Mouse (Mus musculus) thymus, adult 2 months (tissue): ENCODE results near the gene Tnp1.

ENCODE experiments used
- CTCF ChIP-seq: fragments of 200-500 bp; IDR thresholded peaks from 2 replicates; pipeline ENCODE4 v1.5.1; 2012; ENCODE audit warnings: mild to moderate bottlenecking, control low read depth, low read length, moderate library complexity, borderline replicate concordance; ENCODE audit not compliant: control insufficient read depth, poor library complexity, insufficient read depth; ENCODE audit errors: extremely low read depth
- POLR2A ChIP-seq: fragments of 200-500 bp; IDR thresholded peaks from 2 replicates; pipeline ENCODE4 v1.6.1; 2012; ENCODE audit warnings: mild to moderate bottlenecking, low read length, control low read depth, moderate library complexity; ENCODE audit not compliant: control insufficient read depth, poor library complexity, insufficient read depth; ENCODE audit errors: extremely low read depth

GRCm38 (mm10) chr1:73055206-73055605 lies 39.5 kb upstream of the Tnp1 start:
- TF ChIP-seq CTCF (no peak), POLR2A (no peak)
